29 mouse cellular contexts compared by ENCODE assay signal in the genomic region with DNA sequence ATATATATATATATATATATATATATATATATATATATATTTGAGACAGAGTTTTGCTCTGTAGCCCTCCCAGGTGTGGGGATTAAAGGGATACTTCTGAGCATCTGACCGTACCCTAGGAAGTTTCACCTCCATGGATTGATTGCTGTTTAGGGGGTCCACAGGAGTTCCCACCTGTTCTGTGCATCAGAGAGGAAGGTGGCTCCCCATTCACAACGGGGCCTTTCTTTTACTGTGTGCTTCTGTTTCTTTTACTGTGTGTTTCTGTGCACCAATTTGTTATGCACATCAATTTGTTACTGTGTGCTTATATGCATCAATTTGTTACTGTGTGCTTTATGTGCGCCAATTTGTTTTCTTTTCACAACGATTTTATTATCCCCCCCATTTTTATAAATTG. TPM values are rescaled to one million over a fixed set of nuclear protein-coding genes. Genes with fewer than 3 reads are reported as not detected.
"Had no signal": no experiment of that assay in that cellular context is flagged by ENCODE, and none has a peak within 500 bp of the region (broad histone marks: within the 10 kb centered on the region; RNA-seq: fewer than 3 reads in every experiment).

No protein-coding gene starts in this region.

- ATAC-seq: forebrain, embryonic 13.5 days; forebrain, embryonic 16.5 days; forebrain, postnatal 0 days had no signal

- H3K9ac ChIP-seq: embryonic facial prominence, embryonic 12.5 days; embryonic facial prominence, embryonic 13.5 days; embryonic facial prominence, embryonic 15.5 days; forebrain, embryonic 13.5 days; forebrain, postnatal 0 days had no signal

- H3K36me3 ChIP-seq: embryonic facial prominence, embryonic 10.5 days; embryonic facial prominence, embryonic 12.5 days; embryonic facial prominence, embryonic 13.5 days; embryonic facial prominence, embryonic 15.5 days; forebrain, embryonic 10.5 days; heart, embryonic 10.5 days had no signal

- H3K4me2 ChIP-seq: embryonic facial prominence, embryonic 12.5 days; embryonic facial prominence, embryonic 15.5 days had no signal

- H3K27ac ChIP-seq: embryonic facial prominence, embryonic 10.5 days; embryonic facial prominence, embryonic 12.5 days; embryonic facial prominence, embryonic 13.5 days; forebrain, embryonic 10.5 days; gastrocnemius, adult 2 months; heart, adult 2 months; heart, embryonic 10.5 days had no signal

- H3K9me3 ChIP-seq: embryonic facial prominence, embryonic 10.5 days; embryonic facial prominence, embryonic 12.5 days; embryonic facial prominence, embryonic 13.5 days; embryonic facial prominence, embryonic 15.5 days; forebrain, embryonic 10.5 days; forebrain, embryonic 13.5 days; heart, embryonic 10.5 days had no signal

- H3K4me3 ChIP-seq: embryonic facial prominence, embryonic 10.5 days; embryonic facial prominence, embryonic 12.5 days; embryonic facial prominence, embryonic 13.5 days; embryonic facial prominence, embryonic 15.5 days; erythroblast, embryonic 14.5 days; forebrain, embryonic 10.5 days; forebrain, embryonic 13.5 days; gastrocnemius, adult 2 months; heart, adult 2 months had no signal

- DNase-seq: cerebellum, postnatal 36 days; embryo, embryonic 11 days; forebrain, postnatal 0 days; gastrocnemius, adult 2 months; gastrocnemius, postnatal 10 days; gastrocnemius, postnatal 14 days; gastrocnemius, postnatal 25 days; gastrocnemius, postnatal 36 days; heart, adult 11 months; heart, adult 18-20 months; heart, adult 2 months had no signal

RNA-seq across cellular contexts. Expression of gene Ppp1r1b, which starts 7.0 kb away (rescaled TPM):
- total RNA-seq: common myeloid progenitor, adult 5-6 weeks; gastrocnemius, adult 2 months; gastrocnemius, postnatal 36 days; granulocyte monocyte progenitor cell, adult 5-6 weeks had no signal

RNA-seq across cellular contexts. Expression of gene Neurod2, which starts 11.7 kb away (rescaled TPM):
- total RNA-seq: common myeloid progenitor, adult 5-6 weeks; gastrocnemius, adult 18-20 months; gastrocnemius, adult 2 months; gastrocnemius, adult 8-10 months; gastrocnemius, postnatal 10 days; gastrocnemius, postnatal 14 days; gastrocnemius, postnatal 25 days; gastrocnemius, postnatal 36 days; gastrocnemius, postnatal 4 days; granulocyte monocyte progenitor cell, adult 5-6 weeks; heart, adult 18-20 months; heart, adult 2 months; heart, adult 8-10 months had no signal
- polyA plus RNA-seq: embryonic facial prominence, embryonic 10.5 days; erythroblast, embryonic 14.5 days; gonadal fat pad, adult 2 months; heart, adult 2 months; heart, embryonic 10.5 days had no signal

RNA-seq across cellular contexts. Expression of gene Tcap, which starts 42.4 kb away (rescaled TPM):
- total RNA-seq: common myeloid progenitor, adult 5-6 weeks; forebrain, postnatal 0 days; granulocyte monocyte progenitor cell, adult 5-6 weeks had no signal
- polyA plus RNA-seq: embryonic facial prominence, embryonic 10.5 days; erythroblast, embryonic 14.5 days; forebrain, embryonic 11.5 days; forebrain, embryonic 14.5 days; forebrain, postnatal 0 days had no signal

RNA-seq across cellular contexts. Expression of gene Pnmt, which starts 45.1 kb away (rescaled TPM):
- total RNA-seq: common myeloid progenitor, adult 5-6 weeks; granulocyte monocyte progenitor cell, adult 5-6 weeks had no signal
- polyA plus RNA-seq: erythroblast, embryonic 14.5 days; forebrain, embryonic 10.5 days; forebrain, embryonic 11.5 days; forebrain, embryonic 13.5 days had no signal
